Mouse (Mus musculus): ENCODE results near the gene Foxf2.

DNA sequence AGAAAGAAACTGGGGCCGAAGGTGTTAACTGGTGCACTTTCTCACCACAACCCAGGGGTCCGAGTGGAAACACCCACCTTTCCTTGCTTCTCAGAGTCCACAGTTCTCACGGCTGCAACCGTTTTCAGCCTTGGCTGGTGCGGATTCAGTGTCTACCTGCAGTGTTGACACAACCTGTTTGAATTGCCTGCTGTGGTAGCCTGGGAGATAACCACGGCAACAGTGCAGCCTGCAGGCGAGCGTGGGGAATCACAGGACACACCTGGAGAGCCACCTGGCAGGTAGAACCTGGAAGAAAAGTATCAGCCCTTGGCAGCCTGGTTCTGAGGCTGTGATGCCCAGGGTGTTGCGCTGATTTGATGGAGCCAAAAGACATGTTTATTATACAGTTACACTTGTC lies 45.8 kb upstream of the Foxf2 start:
- peak; percentile 97 for TF ChIP-seq CTCF (IDR thresholded peaks at IDR 0.05; ENCODE audit: low read depth, low read length)
- no peak for TF ChIP-seq POLR2A (IDR thresholded peaks at IDR 0.05; ENCODE audit: extremely low read depth, insufficient read depth, low read length)
